Mouse (Mus musculus) urinary bladder, adult 18-20 months (tissue): ENCODE data around the gene Dcpp2.
"Not testable (repeated sequence)": the region's sequence is repeated elsewhere in the genome, so short reads cannot be mapped to it uniquely, and the experiment has no call there.

Source experiments
- DNase-seq, 2 experiments: peaks; one replicate each; pipeline ENCODE4 v3.0.0; 2022; ENCODE audit warnings: low spot score in 2 of 2, mixed read lengths in 2 of 2

Gene Dcpp2

DNA sequence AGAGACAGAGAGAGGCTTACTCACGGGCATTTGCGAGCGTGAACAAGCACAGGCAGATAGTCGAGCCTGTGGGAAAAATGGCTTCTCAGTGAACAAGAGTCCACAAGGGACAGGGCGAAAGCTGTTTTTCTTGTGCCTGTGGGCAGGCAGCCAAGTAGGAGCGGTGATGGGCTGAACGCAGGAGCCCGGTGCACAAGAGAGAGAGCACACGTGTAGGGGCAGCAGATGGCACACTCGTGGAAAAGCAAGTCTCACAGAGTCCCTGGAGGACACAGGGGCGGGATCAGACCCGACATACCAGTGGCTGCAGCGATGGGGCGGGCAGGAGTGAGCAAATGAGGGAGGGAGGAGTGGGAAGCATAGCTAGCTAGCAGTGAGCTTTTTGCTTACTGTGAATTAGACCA lies 44.4 kb downstream of the Dcpp2 start:
- DNase-seq: peak; percentile 70 to 71

GRCm38 (mm10) chr17:23931157-23931556 lies 50.5 kb downstream of the Dcpp2 start:
- DNase-seq: no peak

DNA sequence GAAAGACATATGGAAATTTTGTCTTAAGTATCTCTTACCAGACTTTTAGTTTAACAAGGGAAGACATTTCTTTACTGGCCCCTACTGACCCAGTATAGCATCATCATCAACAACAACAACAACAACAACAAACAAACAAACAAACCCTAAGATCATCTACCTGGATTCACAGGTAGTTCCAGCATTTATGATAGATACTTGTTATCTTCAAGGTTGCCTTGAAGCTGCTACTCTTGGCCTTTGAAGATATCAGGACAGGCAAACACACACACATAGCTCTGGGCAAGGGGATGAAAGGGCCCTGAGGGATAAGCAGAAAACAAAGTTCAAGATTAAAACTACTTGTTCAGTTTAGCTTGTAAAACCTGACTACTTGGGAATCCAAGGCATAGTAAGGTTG lies 60.7 kb downstream of the Dcpp2 start, which contains the start of gene Sbp:
TSS of gene Sbp (plus strand) at position 301 of the 400 bp plus-strand sequence.
- no peak for DNase-seq

GRCm38 (mm10) chr17:23947486-23947885 lies 66.8 kb downstream of the Dcpp2 start:
- DNase-seq: not testable (repeated sequence)

- DNase-seq: no peak
Observed at GRCm38 (mm10) chr17:23949068-23949467, 68.4 kb downstream of the Dcpp2 start.
